Mouse (Mus musculus): ENCODE data around the gene Pdzd8. TPM values are rescaled to one million over a fixed set of nuclear protein-coding genes. Genes with fewer than 3 reads are reported as not detected.

The Pdzd8 gene
- 7.5 and 11.8 TPM in 2 replicates for polyA plus RNA-seq (2012; rRNA removed)

DNA sequence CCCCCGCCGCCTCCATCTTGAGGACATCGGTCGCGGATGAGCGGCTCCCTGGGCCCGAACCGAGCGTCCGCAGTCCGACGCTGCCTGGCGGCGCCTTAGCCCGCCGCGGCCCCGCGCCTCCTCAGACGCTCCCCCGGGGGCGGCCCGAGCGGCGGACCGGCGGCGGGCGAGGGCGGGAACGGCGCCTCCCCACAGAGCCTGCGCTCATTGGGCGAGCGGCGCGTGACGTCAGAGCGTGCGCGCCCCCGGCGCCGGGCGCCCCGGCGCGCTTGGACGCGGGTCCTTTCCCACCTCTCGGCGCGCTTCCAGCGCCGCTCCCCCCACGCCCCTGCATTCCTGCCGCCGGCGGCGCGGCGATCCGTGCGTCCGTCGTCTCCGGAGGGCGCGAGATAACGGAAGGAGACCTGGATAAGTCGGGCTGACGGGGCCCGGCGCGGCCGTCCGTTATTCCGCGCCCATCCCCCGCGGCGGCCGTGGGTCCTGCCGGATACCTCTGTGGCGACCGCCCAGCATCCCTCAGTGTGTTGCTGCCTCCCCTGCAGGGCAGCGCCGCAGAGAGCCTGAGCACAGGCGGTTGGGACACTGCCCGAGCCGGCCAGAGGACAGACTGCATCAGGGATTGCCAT is at the start of gene Pdzd8:
Gene Pdzd8, minus strand, starts transcription at position 123 of the 626 bp plus-strand sequence.
- H3K4me1 ChIP-seq (ENCODE audit: control insufficient read depth, insufficient read depth, insufficient read length, low read length), result peaks cover 2% of the 10 kb centered on the region
- TF ChIP-seq POLR2A (IDR thresholded peaks at IDR 0.05; ENCODE audit: low read depth, low read length) (peak; percentile 40; the same call in 1 of the 2 replicates), CTCF (IDR thresholded peaks at IDR 0.05; ENCODE audit: extremely low read depth, insufficient read length, insufficient replicate concordance, low read depth, low read length) (no peak)
- H3K27me3 ChIP-seq (ENCODE audit: control insufficient read depth, insufficient read depth, low read length), result no peaks in the 10 kb centered on the region
- WGBS, result under 1% methylated on average over 90 of the region's 91 CpGs
- no peaks in the 10 kb centered on the region for H3K36me3 ChIP-seq (ENCODE audit: control insufficient read depth, insufficient read depth, low read length)
- peak within 1 kb of the TSS; percentile 75 for H3K4me3 ChIP-seq (ENCODE audit: low read depth, low read length)
- peak within 1 kb of the TSS; percentile 62 for H3K27ac ChIP-seq (ENCODE audit: insufficient read depth, low read depth, low read length)

DNA sequence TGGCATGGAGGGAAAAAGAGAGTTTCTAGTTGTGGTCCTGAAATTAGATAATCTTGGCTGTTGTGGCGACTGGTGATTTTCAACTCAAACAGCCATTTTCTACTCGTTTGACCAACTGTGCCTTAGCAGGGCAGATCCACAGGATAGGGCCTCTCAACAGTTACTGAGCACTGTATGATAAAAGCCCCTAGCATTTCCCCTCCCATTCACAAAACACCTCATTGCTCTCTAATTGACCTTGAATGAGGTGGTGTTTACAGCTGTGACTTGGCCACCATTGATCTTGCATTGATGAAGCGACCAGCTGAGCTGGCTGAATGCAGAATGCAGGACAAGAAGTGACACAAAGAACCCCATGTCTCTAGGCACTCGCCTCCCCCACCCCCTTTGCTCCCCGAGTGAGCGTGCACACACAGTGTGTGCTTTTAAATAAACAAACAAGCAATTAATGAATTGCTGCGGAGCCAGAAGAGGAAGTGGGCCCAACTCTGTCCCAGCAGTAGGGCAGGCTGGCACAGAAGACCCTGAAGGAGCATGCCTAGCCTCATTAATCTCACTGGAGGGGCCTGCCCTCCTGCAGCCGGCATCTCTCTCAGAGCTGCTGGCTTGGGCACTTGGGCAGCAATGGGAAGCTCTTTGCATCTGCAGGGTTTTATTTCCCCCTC is 48.3 kb upstream of the Pdzd8 start:
- Histone ChIP-seq H3K27ac (ENCODE audit: insufficient read depth, low read depth, low read length) (no peak overlapping the region), H3K4me1 (ENCODE audit: control insufficient read depth, insufficient read depth, insufficient read length, low read length) (no peaks in the 10 kb centered on the region), H3K4me3 (ENCODE audit: low read depth, low read length) (no peak overlapping the region), H3K27me3 (ENCODE audit: control insufficient read depth, insufficient read depth, low read length) (no peaks in the 10 kb centered on the region), H3K36me3 (ENCODE audit: control insufficient read depth, insufficient read depth, low read length) (no peaks in the 10 kb centered on the region)
- WGBS, result 41% methylated on average over 8 of the region's 8 CpGs
- TF ChIP-seq POLR2A (IDR thresholded peaks at IDR 0.05; ENCODE audit: low read depth, low read length) (no peak), CTCF (IDR thresholded peaks at IDR 0.05; ENCODE audit: extremely low read depth, insufficient read length, insufficient replicate concordance, low read depth, low read length) (no peak)

DNA sequence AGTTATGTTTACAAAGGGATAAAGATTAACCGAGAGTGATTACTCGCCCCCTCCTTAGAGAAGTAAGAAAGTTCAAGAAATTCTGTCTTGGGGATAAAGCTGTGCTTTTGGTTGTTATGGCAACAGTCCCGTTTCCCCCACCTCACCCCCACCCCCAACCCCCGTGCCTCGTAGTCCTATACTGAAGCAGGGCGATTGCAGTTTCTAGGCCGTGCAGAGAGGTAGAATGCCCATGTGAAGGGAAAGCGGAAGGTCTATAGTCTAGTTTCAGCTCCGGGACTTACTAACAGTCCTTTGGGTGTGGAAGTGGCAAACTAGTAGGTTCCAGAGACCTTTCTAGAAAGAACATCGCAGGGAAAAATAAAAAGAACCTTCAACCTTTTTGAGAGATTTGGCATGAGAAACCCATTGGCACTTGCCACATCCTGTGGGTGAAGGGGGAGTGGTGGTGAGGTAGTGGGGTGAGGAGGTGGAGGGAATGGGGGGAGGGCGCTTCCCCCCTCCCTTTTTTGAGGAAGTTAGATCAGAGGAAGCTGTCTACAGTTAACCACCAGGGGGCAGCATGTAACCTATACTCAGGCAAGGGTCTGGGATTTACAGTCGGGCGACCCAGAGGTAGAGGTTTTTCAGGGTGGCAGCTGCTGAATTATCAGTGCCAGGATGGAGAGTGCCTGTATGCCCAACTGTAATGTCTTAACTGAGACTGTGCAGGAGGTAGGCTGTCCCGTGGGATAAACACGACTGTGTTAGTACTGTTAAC is 43.4 kb upstream of the Pdzd8 start:
- Histone ChIP-seq H3K4me1 (ENCODE audit: control insufficient read depth, insufficient read depth, insufficient read length, low read length) (no peaks in the 10 kb centered on the region), H3K27me3 (ENCODE audit: control insufficient read depth, insufficient read depth, low read length) (no peaks in the 10 kb centered on the region), H3K27ac (ENCODE audit: insufficient read depth, low read depth, low read length) (no peak overlapping the region), H3K4me3 (ENCODE audit: low read depth, low read length) (no peak overlapping the region), H3K36me3 (ENCODE audit: control insufficient read depth, insufficient read depth, low read length) (no peaks in the 10 kb centered on the region)
- WGBS, result 11% methylated on average over 15 of the region's 15 CpGs
- TF ChIP-seq CTCF (IDR thresholded peaks at IDR 0.05; ENCODE audit: extremely low read depth, insufficient read length, insufficient replicate concordance, low read depth, low read length) (peak; percentile 88; the same call in 1 of the 2 replicates), POLR2A (IDR thresholded peaks at IDR 0.05; ENCODE audit: low read depth, low read length) (no peak)

DNA sequence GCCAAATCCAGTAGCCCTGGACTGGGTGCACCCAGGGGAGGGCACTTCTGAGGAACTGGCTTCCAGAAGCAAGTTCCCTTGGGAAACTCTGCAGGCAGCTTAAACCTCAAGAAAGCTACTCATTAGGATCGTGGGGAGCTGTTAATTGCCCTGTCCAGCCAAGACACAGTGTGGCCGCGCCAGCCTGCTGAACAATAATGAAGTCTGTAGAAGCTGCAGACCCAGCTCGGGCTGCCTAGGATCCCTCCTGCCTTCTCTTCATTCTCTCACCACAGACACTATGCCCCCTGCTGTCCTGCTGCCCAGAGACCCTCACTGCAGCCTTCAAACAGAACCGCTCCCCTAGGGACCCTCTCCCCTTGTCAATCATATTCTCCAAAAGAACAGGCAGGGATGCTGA is 42.8 kb upstream of the Pdzd8 start:
- TF ChIP-seq CTCF (IDR thresholded peaks at IDR 0.05; ENCODE audit: extremely low read depth, insufficient read length, insufficient replicate concordance, low read depth, low read length) (no peak), POLR2A (IDR thresholded peaks at IDR 0.05; ENCODE audit: low read depth, low read length) (no peak)
- WGBS, result 21% methylated on average over 5 of the region's 5 CpGs
- Histone ChIP-seq H3K27ac (ENCODE audit: insufficient read depth, low read depth, low read length) (no peak overlapping the region), H3K4me3 (ENCODE audit: low read depth, low read length) (no peak overlapping the region), H3K27me3 (ENCODE audit: control insufficient read depth, insufficient read depth, low read length) (no peaks in the 10 kb centered on the region), H3K4me1 (ENCODE audit: control insufficient read depth, insufficient read depth, insufficient read length, low read length) (no peaks in the 10 kb centered on the region), H3K36me3 (ENCODE audit: control insufficient read depth, insufficient read depth, low read length) (no peaks in the 10 kb centered on the region)

DNA sequence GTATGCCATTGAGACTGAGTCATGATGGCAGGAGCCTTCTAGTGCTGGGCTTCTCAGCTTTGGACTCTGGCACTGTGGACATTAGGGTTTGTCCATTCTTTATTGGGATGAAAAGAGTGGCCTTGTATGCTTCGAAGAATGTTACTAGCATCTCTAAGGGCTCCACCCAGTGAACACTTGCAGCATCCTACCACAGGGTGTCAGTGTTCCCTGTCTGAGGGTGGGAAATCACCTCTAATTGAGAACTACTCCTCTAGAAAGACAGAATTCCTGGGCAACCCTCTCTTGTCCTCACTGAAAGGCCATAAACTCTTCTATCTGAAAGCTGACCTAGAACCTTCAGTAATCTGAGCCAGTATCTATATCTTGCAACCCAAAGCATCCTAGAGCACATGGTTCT is 41.6 kb upstream of the Pdzd8 start:
- TF ChIP-seq CTCF (IDR thresholded peaks at IDR 0.05; ENCODE audit: extremely low read depth, insufficient read length, insufficient replicate concordance, low read depth, low read length), result peak; percentile 16; the same call in 1 of the 2 replicates
- no peak for TF ChIP-seq POLR2A (IDR thresholded peaks at IDR 0.05; ENCODE audit: low read depth, low read length)
- H3K36me3 ChIP-seq (ENCODE audit: control insufficient read depth, insufficient read depth, low read length), result no peaks in the 10 kb centered on the region
- H3K4me1 ChIP-seq (ENCODE audit: control insufficient read depth, insufficient read depth, insufficient read length, low read length), result no peaks in the 10 kb centered on the region
- 31% methylated on average over 1 of the region's 1 CpGs for WGBS
- H3K4me3 ChIP-seq (ENCODE audit: low read depth, low read length), result no peak overlapping the region
- no peak overlapping the region for H3K27ac ChIP-seq (ENCODE audit: insufficient read depth, low read depth, low read length)
- H3K27me3 ChIP-seq (ENCODE audit: control insufficient read depth, insufficient read depth, low read length), result no peaks in the 10 kb centered on the region

DNA sequence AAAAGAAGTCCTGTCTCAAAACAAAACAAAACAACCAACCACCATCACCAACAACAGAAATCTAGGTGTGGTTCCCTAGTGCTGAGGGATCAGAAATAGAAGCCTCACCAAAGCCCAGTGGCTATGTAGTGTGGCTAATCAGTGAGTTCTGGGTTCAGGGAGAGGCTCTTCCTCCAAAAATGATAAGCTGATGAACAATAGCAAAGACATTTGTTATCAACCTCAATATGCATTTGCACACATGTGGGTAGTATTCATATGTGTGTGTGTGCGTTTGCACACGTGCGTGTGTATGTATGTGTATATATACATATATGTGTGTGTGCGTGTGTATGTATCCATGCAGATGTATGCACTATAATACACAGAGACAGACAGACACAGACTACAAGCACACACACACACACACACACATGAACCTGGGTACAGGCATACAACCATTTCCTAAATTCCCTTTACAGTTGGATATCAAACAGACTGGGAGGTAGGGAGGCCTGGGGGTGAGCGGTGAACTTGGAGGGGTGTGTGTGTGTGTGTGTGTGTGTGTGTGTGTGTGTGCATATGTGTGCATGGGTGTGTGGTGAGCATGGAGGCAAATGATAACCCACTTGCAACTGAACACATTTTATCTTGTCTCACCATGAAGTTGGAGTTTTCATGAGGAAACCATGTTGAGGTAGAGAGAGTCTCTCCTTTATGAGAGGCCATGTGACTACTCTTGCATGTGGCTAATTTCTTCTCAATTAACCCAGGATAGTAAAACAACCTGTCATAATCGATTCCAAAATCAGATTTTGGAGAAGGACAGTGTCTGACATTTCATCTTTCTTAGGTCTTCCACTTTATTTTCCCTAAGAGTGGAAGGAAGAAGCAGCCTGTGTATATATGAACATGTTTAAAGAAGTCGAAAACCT is 39.3 kb upstream of the Pdzd8 start:
- no peaks in the 10 kb centered on the region for H3K27me3 ChIP-seq (ENCODE audit: control insufficient read depth, insufficient read depth, low read length)
- no peak for TF ChIP-seq CTCF (IDR thresholded peaks at IDR 0.05; ENCODE audit: extremely low read depth, insufficient read length, insufficient replicate concordance, low read depth, low read length)
- H3K36me3 ChIP-seq (ENCODE audit: control insufficient read depth, insufficient read depth, low read length), result no peaks in the 10 kb centered on the region
- WGBS, result 87% methylated on average over 7 of the region's 7 CpGs
- H3K4me1 ChIP-seq (ENCODE audit: control insufficient read depth, insufficient read depth, insufficient read length, low read length), result no peaks in the 10 kb centered on the region
- H3K27ac ChIP-seq (ENCODE audit: insufficient read depth, low read depth, low read length), result no peak overlapping the region
- no peak overlapping the region for H3K4me3 ChIP-seq (ENCODE audit: low read depth, low read length)
